Mouse (Mus musculus) thymus, postnatal 14 days (tissue): Measurements from ENCODE around the gene Hmgb1.

Source experiments
- DNase-seq: peaks from one replicate; pipeline ENCODE4 v3.0.0; 2021

Gene Hmgb1

DNA sequence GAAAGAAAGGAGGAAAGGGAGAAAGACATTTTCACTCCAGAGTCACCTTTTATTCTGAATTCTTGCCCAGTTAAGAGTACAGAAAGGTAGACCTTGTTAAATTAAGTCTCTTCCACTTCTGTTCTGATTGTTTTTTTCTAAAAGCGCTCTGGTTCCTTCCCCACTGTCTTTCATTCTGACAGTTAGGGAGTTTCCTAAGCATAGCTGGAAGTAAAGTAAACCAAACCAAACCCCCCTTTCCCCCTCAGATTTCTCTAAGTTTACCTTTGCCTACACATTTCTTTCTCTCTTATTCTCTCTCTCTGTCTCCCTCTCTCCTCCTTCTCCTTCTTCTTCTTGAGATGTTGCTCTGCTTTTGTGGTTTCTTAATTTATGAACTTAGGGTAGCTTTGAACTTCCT, 85.3 kb downstream of the Hmgb1 start:
- DNase-seq, result no peak

- peak; percentile 67 for DNase-seq
Measured at GRCm38 (mm10) chr5:149097841-149098240, 86.4 kb downstream of the Hmgb1 start.

GRCm38 (mm10) chr5:149096284-149096683, 88.0 kb downstream of the Hmgb1 start:
- no peak for DNase-seq

DNA sequence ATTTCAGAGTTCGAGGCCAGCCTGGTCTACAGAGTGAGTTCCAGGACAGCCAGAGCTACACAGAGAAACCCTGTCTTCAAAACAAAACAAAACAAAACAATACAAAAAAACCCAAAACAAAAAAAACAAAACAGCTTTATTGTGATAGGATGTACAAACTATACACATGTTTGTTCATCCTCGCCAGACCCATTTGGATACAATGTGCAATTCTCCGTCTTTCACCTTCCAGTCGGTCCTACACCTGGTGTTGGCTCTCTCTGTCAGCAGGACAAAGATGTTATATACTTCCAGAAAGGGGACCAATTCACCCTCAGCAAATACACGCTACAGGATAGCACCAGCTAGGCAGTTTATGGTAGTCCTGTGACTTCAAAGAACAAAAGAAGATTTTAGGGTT, 91.4 kb downstream of the Hmgb1 start:
- DNase-seq, result no peak

DNA sequence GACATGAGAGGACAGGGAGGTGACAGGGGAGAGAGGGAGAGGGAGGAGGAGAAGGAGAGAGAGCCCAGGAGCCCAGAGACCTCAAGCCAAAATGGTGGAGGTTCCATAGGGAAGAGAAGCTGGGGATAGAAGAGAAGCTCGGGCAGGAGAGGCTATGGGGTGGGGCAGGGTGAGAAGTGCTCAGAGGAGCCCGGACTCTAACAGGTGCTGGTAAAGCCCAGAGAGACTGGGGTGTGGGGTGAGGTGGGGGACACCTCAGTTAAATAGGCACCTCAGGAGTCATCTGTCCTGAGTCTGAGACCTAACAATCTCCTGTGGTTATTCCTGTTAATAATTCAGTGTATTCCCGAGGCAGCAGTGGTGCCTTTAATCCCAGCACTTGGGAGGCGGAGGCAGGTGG, 91.8 kb downstream of the Hmgb1 start:
- no peak for DNase-seq

- DNase-seq, result no peak
Measured at GRCm38 (mm10) chr5:149091256-149091655, 93.0 kb downstream of the Hmgb1 start.

GRCm38 (mm10) chr5:149089860-149090259, 94.4 kb downstream of the Hmgb1 start:
- DNase-seq, result no peak

DNA sequence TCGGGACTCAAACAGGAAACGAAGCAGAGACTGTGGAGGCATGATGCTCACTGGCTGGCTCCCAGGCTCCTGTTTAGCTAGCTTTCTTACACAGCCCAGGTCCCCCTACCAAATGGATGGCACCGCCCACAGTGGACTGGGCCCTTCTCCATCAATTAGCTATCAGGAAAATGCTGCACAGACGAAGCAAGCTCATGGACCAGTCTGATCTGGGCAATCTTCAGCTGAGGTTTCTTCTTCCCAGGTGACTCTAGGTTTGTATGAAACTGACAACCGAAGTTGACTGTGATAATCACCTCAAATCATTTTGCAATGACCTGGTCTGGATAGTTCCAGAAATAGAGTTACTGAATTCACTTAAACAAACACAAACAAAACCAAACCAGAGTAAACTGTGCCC, 94.8 kb downstream of the Hmgb1 start:
- DNase-seq, result no peak

GRCm38 (mm10) chr5:149088891-149089290, 95.4 kb downstream of the Hmgb1 start:
- DNase-seq, result no peak

DNA sequence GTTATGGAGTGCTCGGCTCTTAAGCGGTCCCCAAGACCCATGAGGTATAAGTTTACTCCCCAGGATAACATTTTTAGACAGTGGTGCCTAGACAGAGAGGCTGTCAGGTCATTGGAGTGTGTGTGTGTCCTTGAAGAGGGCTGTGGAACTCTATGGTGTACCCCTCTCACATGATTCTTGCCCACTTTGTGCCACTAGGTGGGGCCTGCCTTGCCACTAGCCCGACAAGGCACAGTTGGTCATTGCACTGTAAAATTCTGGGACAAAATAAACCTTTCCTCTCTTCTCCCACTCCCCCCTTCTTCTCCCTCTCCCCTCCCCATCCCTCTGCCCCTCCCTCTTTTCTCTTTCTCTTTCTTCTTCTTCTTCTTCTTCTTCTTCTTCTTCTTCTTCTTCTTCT, 96.1 kb downstream of the Hmgb1 start:
- DNase-seq, result peak; percentile 74

GRCm38 (mm10) chr5:149086382-149087244, 97.7 kb downstream of the Hmgb1 start:
- no peak for DNase-seq

DNA sequence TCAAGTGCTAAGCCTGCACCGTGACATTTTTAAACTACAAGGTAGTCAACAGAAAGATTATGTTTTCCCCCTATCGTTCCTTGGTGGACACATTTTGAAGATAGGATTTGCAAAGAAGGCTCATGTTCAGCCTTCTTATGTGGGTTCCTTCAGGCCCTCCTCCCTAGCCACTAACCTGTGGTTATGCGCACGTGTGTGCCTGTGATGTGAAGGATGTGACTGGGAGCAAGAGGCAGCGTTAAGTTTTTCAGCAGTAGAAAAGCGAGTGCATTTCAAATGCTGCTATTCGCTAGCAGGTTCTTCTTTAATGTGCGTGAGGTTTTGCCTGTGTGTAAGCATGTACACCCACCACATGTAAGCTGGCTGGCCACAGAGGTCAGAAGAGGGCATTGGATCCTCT, 103.8 kb downstream of the Hmgb1 start:
- DNase-seq, result peak; percentile 77

DNA sequence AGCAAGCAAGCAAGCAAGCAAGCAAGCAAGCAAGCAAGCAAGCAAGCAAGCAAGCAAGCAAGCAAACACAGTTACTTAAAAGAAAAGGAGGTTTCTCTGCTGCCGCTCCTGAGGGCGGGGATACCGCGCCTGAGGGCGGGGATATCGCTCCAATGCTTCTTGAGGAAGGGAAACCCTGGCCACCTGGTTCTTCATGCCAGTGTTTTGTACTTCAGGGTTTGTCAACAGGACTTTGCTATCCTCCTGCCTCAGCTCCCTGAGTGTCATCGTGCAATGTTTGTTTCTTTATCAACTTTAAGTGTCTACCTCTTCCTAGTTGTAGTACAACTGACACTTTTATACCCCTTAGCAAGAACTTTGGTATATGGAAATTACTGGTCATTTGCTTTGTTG, 104.5 kb downstream of the Hmgb1 start:
- peak; percentile 26 for DNase-seq

DNA sequence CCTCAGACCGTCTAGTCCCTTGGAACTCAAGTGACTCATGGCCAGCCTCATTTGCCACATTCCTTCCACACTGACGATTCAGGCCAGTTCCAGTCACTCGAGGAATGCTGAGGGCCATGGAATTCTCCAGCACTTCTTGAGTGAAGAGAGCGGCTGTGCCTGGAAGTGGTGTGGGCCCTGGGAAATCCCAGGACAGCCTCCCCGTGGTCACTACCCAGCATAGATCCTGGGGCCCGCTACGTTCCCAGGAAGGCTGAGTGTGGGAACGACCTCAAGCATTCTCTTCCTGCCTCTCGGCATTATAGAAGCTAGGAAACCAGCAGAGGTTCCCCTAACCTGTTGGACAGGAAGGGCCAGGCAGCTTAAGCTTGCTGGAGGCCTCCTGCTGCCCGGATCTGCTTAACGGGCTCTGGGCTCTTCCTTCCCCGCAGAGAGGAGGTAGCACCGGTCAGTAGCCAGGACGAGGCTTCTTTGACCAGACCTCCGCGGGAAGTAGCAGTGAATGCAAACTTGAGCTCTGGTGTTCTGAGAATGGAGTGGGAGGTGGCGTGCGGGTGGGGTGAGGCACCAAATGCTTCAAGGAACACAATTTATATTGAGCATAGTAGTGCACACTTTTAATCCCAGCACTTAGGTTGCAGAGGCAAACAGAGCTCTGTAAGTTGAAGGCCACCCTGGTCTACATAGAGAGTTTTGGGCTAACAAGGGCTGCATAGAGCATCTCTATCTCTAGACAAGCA, 105.1 kb downstream of the Hmgb1 start:
- DNase-seq, result no peak

DNA sequence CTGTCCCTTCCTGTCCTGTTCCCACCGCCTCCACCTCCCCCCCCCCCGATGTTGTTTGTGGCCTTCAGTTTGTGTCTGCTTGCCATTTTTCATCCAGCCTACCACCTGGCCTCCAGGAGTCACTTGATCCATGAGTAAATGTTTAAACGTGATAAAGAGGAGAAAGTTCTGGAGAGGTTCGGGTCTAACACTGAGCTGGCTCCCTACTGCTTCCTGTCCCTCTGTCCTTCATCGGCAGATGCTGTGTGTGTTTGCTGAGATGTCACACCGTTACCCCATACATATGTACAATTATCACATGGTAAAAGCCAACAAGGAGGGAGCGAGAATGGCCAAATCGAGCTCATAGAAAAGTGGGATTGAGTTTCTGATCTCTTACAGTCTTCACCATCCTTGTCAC, 107.2 kb downstream of the Hmgb1 start:
- DNase-seq, result no peak

- no peak for DNase-seq
Measured at GRCm38 (mm10) chr5:149071546-149071945, 112.7 kb downstream of the Hmgb1 start.

GRCm38 (mm10) chr5:149068745-149069144, 115.5 kb downstream of the Hmgb1 start:
- no peak for DNase-seq

GRCm38 (mm10) chr5:149068247-149068740, 116.0 kb downstream of the Hmgb1 start:
- DNase-seq, result peak; percentile 48

GRCm38 (mm10) chr5:149067501-149067961, 116.8 kb downstream of the Hmgb1 start:
- DNase-seq, result peak; percentile 40

GRCm38 (mm10) chr5:149062833-149063232, 121.5 kb downstream of the Hmgb1 start:
- DNase-seq, result peak; percentile 53

DNA sequence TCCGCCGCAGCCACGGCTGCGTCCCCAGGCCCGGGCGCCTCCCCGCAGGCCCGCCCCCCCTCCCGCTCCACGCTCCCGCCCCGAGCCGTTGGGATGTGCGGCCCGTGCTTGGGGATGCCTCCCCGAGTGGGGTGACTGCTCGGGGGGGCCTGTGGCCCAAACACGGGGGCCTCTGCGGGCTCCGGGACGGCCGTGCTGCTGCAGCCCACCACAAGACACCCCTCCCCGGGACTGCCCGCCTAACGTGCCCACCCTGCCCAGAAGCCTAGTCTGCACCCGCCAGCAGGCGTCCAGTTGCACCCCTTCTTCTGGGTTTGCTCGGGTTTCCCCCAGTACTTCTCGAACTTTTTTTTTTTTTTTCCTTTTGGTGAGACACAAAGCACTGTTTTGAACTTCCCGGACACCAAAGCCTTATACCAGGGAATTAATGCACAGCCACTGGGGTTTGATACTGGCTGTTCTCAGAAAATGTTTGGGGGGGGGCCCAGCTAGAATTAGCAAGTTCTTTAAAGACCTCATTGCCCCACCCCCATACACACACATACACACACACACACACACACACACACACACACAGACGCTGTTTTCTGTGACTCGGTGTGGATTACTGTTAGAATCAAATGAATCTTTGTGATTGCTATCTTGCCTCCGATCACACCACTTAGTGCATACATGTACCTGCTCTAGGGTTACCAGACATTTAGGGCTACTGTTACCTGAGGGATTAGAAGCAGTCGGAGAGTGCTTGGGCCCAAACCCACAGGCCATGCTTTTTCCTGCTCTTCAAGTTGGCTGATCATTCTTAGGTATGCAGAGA, 130.7 kb downstream of the Hmgb1 start:
- no peak for DNase-seq

- peak; percentile 99 for DNase-seq
Measured at GRCm38 (mm10) chr5:149052421-149053338, 131.6 kb downstream of the Hmgb1 start.
